Mouse (Mus musculus) neural tube, embryonic 13.5 days (tissue): ENCODE results near the gene Pygm. TPM values are rescaled to one million over a fixed set of nuclear protein-coding genes. Genes with fewer than 3 reads are reported as not detected.
A peak's percentile ranks its signal among the peaks of the same experiment; 100 is the strongest.

ENCODE experiments used
- ATAC-seq: fragments of 200-750 bp; cut with Nextera tagmentation; 2 replicates; pipeline ENCODE4 v1.8.0; 2017; ENCODE audit warnings: low read depth, mild to moderate bottlenecking, moderate TSS enrichment, moderate library complexity
- H3K27ac ChIP-seq: fragments of 300-500 bp; sonication (generic); replicated peaks from 2 replicates; pipeline ENCODE4 v1.5.1; 2015; ENCODE audit warnings: moderate library complexity, mild to moderate bottlenecking, inconsistent platforms
- H3K27me3 ChIP-seq: fragments of 300-500 bp; sonication (generic); 2 replicates; pipeline ENCODE4 v1.6.1; 2015; ENCODE audit warnings: mild to moderate bottlenecking, inconsistent platforms
- H3K36me3 ChIP-seq: fragments of 300-500 bp; sonication (generic); 2 replicates; pipeline ENCODE4 v1.6.1; 2015; ENCODE audit warnings: mild to moderate bottlenecking, inconsistent platforms
- H3K4me1 ChIP-seq: fragments of 300-500 bp; sonication (generic); replicated peaks from 2 replicates; pipeline ENCODE4 v1.6.1; 2015; ENCODE audit warnings: inconsistent platforms
- H3K4me2 ChIP-seq: fragments of 300-500 bp; sonication (generic); 2 replicates; pipeline ENCODE4 v1.6.1; 2015; ENCODE audit warnings: inconsistent platforms, mild to moderate bottlenecking, moderate library complexity
- H3K4me3 ChIP-seq: fragments of 300-500 bp; sonication (generic); 2 replicates; pipeline ENCODE4 v1.5.1; 2015; ENCODE audit warnings: mild to moderate bottlenecking, inconsistent platforms
- H3K9ac ChIP-seq: fragments of 300-500 bp; sonication (generic); 2 replicates; pipeline ENCODE4 v1.6.1; 2015; ENCODE audit warnings: moderate library complexity, mild to moderate bottlenecking, inconsistent platforms
- H3K9me3 ChIP-seq: fragments of 300-500 bp; sonication (generic); 2 replicates; pipeline ENCODE4 v1.6.1; 2016; ENCODE audit warnings: inconsistent platforms
- WGBS: fragments of 180-500 bp; shearing (Covaris S2); methylation state at CpG from one replicate; pipeline ENCODE4 v1.1.7; 2015; 5-methylcytosine and 5-hydroxymethylcytosine counted together
- polyA plus RNA-seq: library from polyadenylated mRNA; unstranded; fragments of >200 nt; fragmentation: Nextera tagmentation; extraction: Ambion mirVana; gene quantifications from 2 replicates; pipeline ENCODE4 v1.2.1, GENCODE M21; 2015

Gene Pygm
- polyA plus RNA-seq, 1 experiment from 2014 or later: 6.3 TPM

GRCm38 (mm10) chr19:6380411-6381166, 3.6 kb upstream of the Pygm start:
- 92% methylated on average over 9 of the region's 9 CpGs for WGBS
- Histone ChIP-seq H3K4me3 (no peak overlapping the region), H3K36me3 (peaks cover 41% of the 10 kb centered on the region), H3K9me3 (no peaks in the 10 kb centered on the region), H3K27me3 (no peaks in the 10 kb centered on the region), H3K9ac (no peak overlapping the region), H3K4me2 (no peak overlapping the region), H3K4me1 (peaks cover 35% of the 10 kb centered on the region), H3K27ac (no peak overlapping the region)
- no peak for ATAC-seq

- H3K4me2 ChIP-seq: no peak overlapping the region
- 96% methylated on average over 5 of the region's 5 CpGs for WGBS
- peaks cover 35% of the 10 kb centered on the region for H3K36me3 ChIP-seq
- peaks cover 35% of the 10 kb centered on the region for H3K4me1 ChIP-seq
- H3K27me3 ChIP-seq: no peaks in the 10 kb centered on the region
- ATAC-seq: no peak
- no peak overlapping the region for H3K27ac ChIP-seq
- no peak overlapping the region for H3K4me3 ChIP-seq
- no peak overlapping the region for H3K9ac ChIP-seq
- H3K9me3 ChIP-seq: no peaks in the 10 kb centered on the region
These were observed 3.0 kb upstream of the Pygm start for GRCm38 (mm10) chr19:6381238-6381637.

- Histone ChIP-seq H3K4me3 (no peak overlapping the region), H3K27ac (no peak overlapping the region), H3K4me2 (no peak overlapping the region), H3K27me3 (no peaks in the 10 kb centered on the region), H3K4me1 (peaks cover 23% of the 10 kb centered on the region), H3K9ac (no peak overlapping the region), H3K36me3 (peaks cover 23% of the 10 kb centered on the region), H3K9me3 (no peaks in the 10 kb centered on the region)
- ATAC-seq: no peak
- WGBS: 90% methylated on average over 4 of the region's 4 CpGs
These were observed 1.8 kb upstream of the Pygm start for GRCm38 (mm10) chr19:6382323-6382924.

DNA sequence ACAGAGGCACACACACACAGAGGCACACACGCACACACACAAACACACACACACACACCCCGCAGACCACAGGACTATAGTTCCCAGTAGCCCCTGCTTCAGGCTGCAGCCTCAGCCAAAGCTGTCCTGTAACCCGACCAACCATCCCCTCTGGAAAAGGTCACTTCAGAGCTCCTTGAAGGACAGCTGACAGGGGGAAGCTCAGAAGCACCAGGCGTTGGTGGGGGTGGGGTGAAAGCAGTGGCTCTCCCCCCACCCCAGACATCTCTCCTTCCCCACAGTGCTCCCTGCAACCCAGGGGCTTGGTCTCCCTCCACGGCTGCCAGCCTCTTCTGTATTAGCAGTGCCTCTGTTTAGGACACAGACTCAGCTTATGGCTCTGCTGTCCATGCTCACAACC, 729 bp upstream of the Pygm start:
- no peak overlapping the region for H3K27ac ChIP-seq
- H3K9ac ChIP-seq: peak overlapping the region; percentile 26; the same call in 1 of the 2 replicates
- H3K4me1 ChIP-seq: peaks cover 14% of the 10 kb centered on the region
- peaks cover 12% of the 10 kb centered on the region; the same call in 1 of the 2 replicates for H3K36me3 ChIP-seq
- 53% methylated on average over 5 of the region's 5 CpGs for WGBS
- no peak overlapping the region for H3K4me2 ChIP-seq
- no peak for ATAC-seq
- no peak overlapping the region for H3K4me3 ChIP-seq
- H3K9me3 ChIP-seq: no peaks in the 10 kb centered on the region
- H3K27me3 ChIP-seq: no peaks in the 10 kb centered on the region

DNA sequence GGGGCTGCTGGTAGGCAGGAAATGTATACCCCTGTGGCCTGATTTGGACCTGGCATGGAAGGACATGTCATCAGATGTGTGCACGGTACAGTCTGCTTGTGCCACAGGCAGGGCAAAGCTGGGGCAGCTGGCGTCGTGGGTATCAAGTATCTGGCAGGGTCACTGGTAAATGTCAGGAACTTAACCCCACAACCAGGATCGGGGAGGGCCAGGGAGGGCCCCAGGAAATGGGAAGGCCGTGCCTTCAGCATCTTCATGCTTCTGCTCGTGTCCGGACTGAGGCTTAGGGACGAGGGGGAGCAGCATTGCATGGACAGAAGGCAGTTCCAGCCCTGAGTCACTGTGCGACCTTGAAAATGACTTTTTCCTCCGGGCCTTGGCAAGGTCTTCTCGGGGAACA, 755 bp downstream of the Pygm start:
- Histone ChIP-seq H3K4me1 (peaks cover 21% of the 10 kb centered on the region), H3K27ac (no peak overlapping the region), H3K4me2 (no peak overlapping the region), H3K4me3 (no peak overlapping the region), H3K9ac (no peak overlapping the region), H3K36me3 (0 out of 2 replicates have a peak, but pooled peaks cover 3% of the 10 kb centered on the region), H3K9me3 (no peaks in the 10 kb centered on the region), H3K27me3 (no peaks in the 10 kb centered on the region)
- 76% methylated on average over 11 of the region's 11 CpGs for WGBS
- ATAC-seq: no peak

- Histone ChIP-seq H3K27ac (no peak overlapping the region), H3K9me3 (no peaks in the 10 kb centered on the region), H3K27me3 (no peaks in the 10 kb centered on the region), H3K4me1 (peaks cover 22% of the 10 kb centered on the region), H3K4me3 (no peak overlapping the region), H3K9ac (no peak overlapping the region), H3K36me3 (0 out of 2 replicates have a peak, but pooled peaks cover 1% of the 10 kb centered on the region), H3K4me2 (no peak overlapping the region)
- 85% methylated on average over 5 of the region's 5 CpGs for WGBS
- no peak for ATAC-seq
These were observed 1.2 kb downstream of the Pygm start for GRCm38 (mm10) chr19:6385419-6385818.

GRCm38 (mm10) chr19:6385821-6386220, 1.6 kb downstream of the Pygm start:
- WGBS: 80% methylated on average over 7 of the region's 7 CpGs
- H3K27me3 ChIP-seq: no peaks in the 10 kb centered on the region
- no peaks in the 10 kb centered on the region for H3K36me3 ChIP-seq
- no peak for ATAC-seq
- H3K9ac ChIP-seq: no peak overlapping the region
- no peak overlapping the region for H3K27ac ChIP-seq
- peaks cover 22% of the 10 kb centered on the region for H3K4me1 ChIP-seq
- no peak overlapping the region for H3K4me2 ChIP-seq
- H3K9me3 ChIP-seq: no peaks in the 10 kb centered on the region
- no peak overlapping the region for H3K4me3 ChIP-seq

DNA sequence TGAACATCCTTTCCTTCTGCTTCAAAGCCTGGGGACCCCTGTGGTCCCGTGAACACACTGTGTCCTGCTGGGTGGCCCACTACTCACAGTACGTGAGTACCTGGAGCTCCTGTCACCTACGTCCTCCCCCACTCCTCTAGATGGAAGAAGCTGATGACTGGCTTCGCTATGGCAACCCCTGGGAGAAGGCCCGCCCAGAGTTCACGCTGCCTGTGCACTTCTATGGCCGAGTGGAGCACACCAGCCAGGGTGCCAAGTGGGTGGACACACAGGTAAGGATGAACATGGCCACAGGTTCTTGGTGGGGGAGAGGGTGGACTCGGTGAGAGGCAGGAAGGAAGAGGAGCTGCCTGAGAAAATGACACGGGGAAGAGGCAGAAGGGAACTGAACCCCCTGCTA, 2.0 kb downstream of the Pygm start:
- no peak for ATAC-seq
- 68% methylated on average over 9 of the region's 9 CpGs for WGBS
- Histone ChIP-seq H3K4me1 (peaks cover 22% of the 10 kb centered on the region), H3K9me3 (no peaks in the 10 kb centered on the region), H3K9ac (no peak overlapping the region), H3K27ac (no peak overlapping the region), H3K27me3 (no peaks in the 10 kb centered on the region), H3K4me3 (no peak overlapping the region), H3K36me3 (no peaks in the 10 kb centered on the region), H3K4me2 (no peak overlapping the region)

- peaks cover 21% of the 10 kb centered on the region for H3K4me1 ChIP-seq
- H3K4me2 ChIP-seq: no peak overlapping the region
- no peak overlapping the region for H3K27ac ChIP-seq
- no peaks in the 10 kb centered on the region for H3K36me3 ChIP-seq
- WGBS: 85% methylated on average over 13 of the region's 13 CpGs
- H3K4me3 ChIP-seq: no peak overlapping the region
- no peak overlapping the region for H3K9ac ChIP-seq
- H3K27me3 ChIP-seq: no peaks in the 10 kb centered on the region
- H3K9me3 ChIP-seq: no peaks in the 10 kb centered on the region
- no peak for ATAC-seq
These were observed 3.8 kb downstream of the Pygm start for GRCm38 (mm10) chr19:6388006-6388405.

DNA sequence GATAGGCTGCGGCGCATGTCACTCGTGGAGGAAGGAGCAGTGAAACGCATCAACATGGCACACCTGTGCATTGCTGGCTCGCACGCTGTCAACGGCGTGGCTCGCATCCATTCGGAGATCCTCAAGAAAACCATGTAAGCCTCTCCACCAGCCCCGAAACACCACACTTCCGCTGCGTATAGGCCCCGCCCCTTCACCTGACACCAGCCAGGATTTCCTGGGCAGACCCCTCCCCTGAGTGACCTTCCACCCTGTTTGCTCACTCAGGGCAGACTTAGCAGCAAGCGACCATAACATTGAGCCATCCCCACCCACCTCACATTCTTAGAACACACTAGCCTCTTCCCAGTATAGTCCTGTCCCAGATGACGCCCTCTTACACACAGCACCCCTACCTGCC, 5.6 kb downstream of the Pygm start:
- Histone ChIP-seq H3K27ac (no peak overlapping the region), H3K9me3 (no peaks in the 10 kb centered on the region), H3K4me1 (peaks cover 8% of the 10 kb centered on the region), H3K27me3 (no peaks in the 10 kb centered on the region), H3K36me3 (no peaks in the 10 kb centered on the region), H3K4me2 (peak overlapping the region; percentile 53), H3K9ac (peak overlapping the region; percentile 64), H3K4me3 (peak overlapping the region; percentile 28)
- 4% methylated on average over 16 of the region's 16 CpGs for WGBS
- no peak for ATAC-seq

DNA sequence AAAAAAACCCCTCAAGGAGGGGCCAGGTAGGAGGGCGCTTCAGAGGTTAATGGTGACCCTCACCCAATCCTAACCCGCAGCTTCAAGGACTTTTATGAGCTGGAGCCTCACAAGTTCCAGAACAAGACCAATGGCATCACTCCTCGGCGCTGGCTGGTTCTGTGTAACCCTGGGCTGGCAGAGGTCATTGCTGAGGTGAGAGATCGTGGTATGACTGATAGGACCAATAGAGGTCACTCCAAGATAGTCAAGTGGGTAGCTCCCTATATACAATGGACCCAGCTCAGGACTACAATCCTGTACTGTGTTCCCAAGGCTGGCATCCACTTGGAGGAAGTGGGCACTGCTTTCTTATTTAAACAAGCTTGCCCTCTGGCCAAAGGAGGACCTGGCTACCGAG, 6.1 kb downstream of the Pygm start:
- Histone ChIP-seq H3K27ac (no peak overlapping the region), H3K36me3 (no peaks in the 10 kb centered on the region), H3K4me1 (peaks cover 8% of the 10 kb centered on the region), H3K4me3 (no peak overlapping the region), H3K9me3 (no peaks in the 10 kb centered on the region), H3K9ac (no peak overlapping the region), H3K27me3 (no peaks in the 10 kb centered on the region), H3K4me2 (peak overlapping the region; percentile 53)
- WGBS: 62% methylated on average over 6 of the region's 6 CpGs
- no peak for ATAC-seq

DNA sequence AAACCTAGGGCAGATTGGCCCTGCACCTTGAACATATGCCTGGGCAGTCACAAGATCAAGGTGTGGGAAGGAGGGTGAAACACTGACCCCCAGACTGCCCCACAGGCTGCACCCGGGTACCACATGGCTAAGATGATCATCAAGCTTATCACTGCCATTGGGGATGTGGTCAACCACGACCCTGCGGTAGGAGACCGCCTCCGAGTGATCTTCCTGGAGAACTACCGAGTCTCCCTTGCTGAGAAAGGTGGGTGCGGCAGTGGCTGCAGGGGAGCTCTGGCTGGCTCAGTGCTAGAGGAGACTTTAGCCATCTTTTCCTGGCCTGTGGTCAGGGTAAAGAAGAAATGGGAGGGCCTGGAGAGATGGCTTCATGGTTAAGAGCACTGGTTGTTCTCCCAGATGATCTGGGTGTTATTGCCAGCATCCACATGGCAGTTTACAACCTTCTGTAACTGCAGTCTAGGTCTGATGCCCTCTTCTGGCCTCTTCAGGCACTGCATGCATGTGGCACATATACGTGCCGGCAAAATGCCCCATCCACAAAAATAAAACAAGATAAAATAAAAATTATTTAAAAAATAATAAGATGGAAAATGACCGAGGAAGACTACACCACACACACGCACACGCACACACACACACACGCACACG, 8.7 kb downstream of the Pygm start:
- Histone ChIP-seq H3K9ac (no peak overlapping the region), H3K27me3 (no peaks in the 10 kb centered on the region), H3K4me3 (no peak overlapping the region), H3K4me2 (no peak overlapping the region), H3K36me3 (no peaks in the 10 kb centered on the region), H3K4me1 (peaks cover 8% of the 10 kb centered on the region), H3K9me3 (no peaks in the 10 kb centered on the region), H3K27ac (no peak overlapping the region)
- 92% methylated on average over 14 of the region's 14 CpGs for WGBS
- no peak for ATAC-seq
